Mouse (Mus musculus): ENCODE measurements around the gene Iqschfp. TPM values are rescaled to one million over a fixed set of nuclear protein-coding genes. Genes with fewer than 3 reads are reported as not detected.

Iqschfp gene
- polyA plus RNA-seq, 1 experiment from 2014 or later = 0.38 TPM

- no peaks in the 10 kb centered on the region for H3K27me3 ChIP-seq (ENCODE audit: poor library complexity, severe bottlenecking)
- no peaks in the 10 kb centered on the region for H3K36me3 ChIP-seq (replicated peaks)
- H3K4me3 ChIP-seq = no peak overlapping the region
- peaks cover 6% of the 10 kb centered on the region; the same call in 1 of the 2 replicates for H3K4me1 ChIP-seq
- no peak for DNase-seq (ENCODE audit: extremely low spot score, low spot score)
- WGBS = 88% methylated on average over 3 of the region's 3 CpGs
- no peaks in the 10 kb centered on the region for H3K9me3 ChIP-seq
- H3K27ac ChIP-seq = no peak overlapping the region
Observed at GRCm38 (mm10) chr3:68504838-68505237, 612.8 kb downstream of the Iqschfp start.

- Histone ChIP-seq H3K27me3 (ENCODE audit: poor library complexity, severe bottlenecking) (no peaks in the 10 kb centered on the region), H3K4me1 (peaks cover 6% of the 10 kb centered on the region; the same call in 1 of the 2 replicates), H3K27ac (no peak overlapping the region), H3K4me3 (no peak overlapping the region), H3K36me3 (replicated peaks) (no peaks in the 10 kb centered on the region), H3K9me3 (no peaks in the 10 kb centered on the region)
- no peak for DNase-seq (ENCODE audit: extremely low spot score, low spot score)
- 69% methylated on average over 7 of the region's 7 CpGs for WGBS
Observed at GRCm38 (mm10) chr3:68506769-68507318, 614.8 kb downstream of the Iqschfp start.

GRCm38 (mm10) chr3:68508629-68509028 lies 616.6 kb downstream of the Iqschfp start:
- WGBS = 80% methylated on average over 6 of the region's 6 CpGs
- Histone ChIP-seq H3K9me3 (no peaks in the 10 kb centered on the region), H3K27ac (peak overlapping the region; percentile 58), H3K36me3 (replicated peaks) (no peaks in the 10 kb centered on the region), H3K4me3 (no peak overlapping the region), H3K4me1 (peaks cover 7% of the 10 kb centered on the region), H3K27me3 (ENCODE audit: poor library complexity, severe bottlenecking) (no peaks in the 10 kb centered on the region)
- no peak for DNase-seq (ENCODE audit: extremely low spot score, low spot score)

- H3K4me1 ChIP-seq = peaks cover 13% of the 10 kb centered on the region
- no peaks in the 10 kb centered on the region for H3K9me3 ChIP-seq
- WGBS = 85% methylated on average over 5 of the region's 5 CpGs
- no peaks in the 10 kb centered on the region for H3K36me3 ChIP-seq (replicated peaks)
- H3K27me3 ChIP-seq (ENCODE audit: poor library complexity, severe bottlenecking) = no peaks in the 10 kb centered on the region
- H3K4me3 ChIP-seq = no peak overlapping the region
- no peak for DNase-seq (ENCODE audit: extremely low spot score, low spot score)
- no peak overlapping the region for H3K27ac ChIP-seq
Observed at GRCm38 (mm10) chr3:68510872-68511271, 618.8 kb downstream of the Iqschfp start.

- 90% methylated on average over 4 of the region's 4 CpGs for WGBS
- H3K4me3 ChIP-seq = no peak overlapping the region
- peaks cover 13% of the 10 kb centered on the region for H3K4me1 ChIP-seq
- H3K9me3 ChIP-seq = no peaks in the 10 kb centered on the region
- DNase-seq (ENCODE audit: extremely low spot score, low spot score) = no peak
- no peaks in the 10 kb centered on the region for H3K27me3 ChIP-seq (ENCODE audit: poor library complexity, severe bottlenecking)
- no peaks in the 10 kb centered on the region for H3K36me3 ChIP-seq (replicated peaks)
- H3K27ac ChIP-seq = no peak overlapping the region
Observed at GRCm38 (mm10) chr3:68511744-68512143, 619.7 kb downstream of the Iqschfp start.

- Histone ChIP-seq H3K27ac (no peak overlapping the region), H3K36me3 (replicated peaks) (no peaks in the 10 kb centered on the region), H3K9me3 (no peaks in the 10 kb centered on the region), H3K4me1 (peaks cover 19% of the 10 kb centered on the region), H3K27me3 (ENCODE audit: poor library complexity, severe bottlenecking) (no peaks in the 10 kb centered on the region), H3K4me3 (no peak overlapping the region)
- DNase-seq (ENCODE audit: extremely low spot score, low spot score) = no peak
- WGBS = 86% methylated on average over 11 of the region's 11 CpGs
Observed at GRCm38 (mm10) chr3:68512327-68512726, 620.3 kb downstream of the Iqschfp start.

GRCm38 (mm10) chr3:68513340-68514119 lies 621.5 kb downstream of the Iqschfp start:
- Histone ChIP-seq H3K4me1 (peaks cover 18% of the 10 kb centered on the region), H3K9me3 (no peaks in the 10 kb centered on the region), H3K36me3 (replicated peaks) (no peaks in the 10 kb centered on the region), H3K4me3 (no peak overlapping the region), H3K27me3 (ENCODE audit: poor library complexity, severe bottlenecking) (no peaks in the 10 kb centered on the region), H3K27ac (no peak overlapping the region)
- WGBS = 78% methylated on average over 7 of the region's 7 CpGs
- DNase-seq (ENCODE audit: extremely low spot score, low spot score) = no peak

- H3K27me3 ChIP-seq (ENCODE audit: poor library complexity, severe bottlenecking) = no peaks in the 10 kb centered on the region
- H3K27ac ChIP-seq = no peak overlapping the region
- WGBS = 77% methylated on average over 3 of the region's 3 CpGs
- H3K9me3 ChIP-seq = no peaks in the 10 kb centered on the region
- no peaks in the 10 kb centered on the region for H3K36me3 ChIP-seq (replicated peaks)
- DNase-seq (ENCODE audit: extremely low spot score, low spot score) = no peak
- H3K4me3 ChIP-seq = no peak overlapping the region
- H3K4me1 ChIP-seq = peaks cover 13% of the 10 kb centered on the region
Observed at GRCm38 (mm10) chr3:68514120-68514497, 622.1 kb downstream of the Iqschfp start.

- Histone ChIP-seq H3K27ac (no peak overlapping the region), H3K9me3 (no peaks in the 10 kb centered on the region), H3K27me3 (ENCODE audit: poor library complexity, severe bottlenecking) (no peaks in the 10 kb centered on the region), H3K36me3 (replicated peaks) (no peaks in the 10 kb centered on the region), H3K4me1 (peaks cover 13% of the 10 kb centered on the region), H3K4me3 (no peak overlapping the region)
- 93% methylated on average over 3 of the region's 3 CpGs for WGBS
- no peak for DNase-seq (ENCODE audit: extremely low spot score, low spot score)
Observed at GRCm38 (mm10) chr3:68514717-68515116, 622.7 kb downstream of the Iqschfp start.

GRCm38 (mm10) chr3:68516393-68517081 lies 624.5 kb downstream of the Iqschfp start:
- WGBS = 93% methylated on average over 12 of the region's 12 CpGs
- no peaks in the 10 kb centered on the region for H3K27me3 ChIP-seq (ENCODE audit: poor library complexity, severe bottlenecking)
- peaks cover 13% of the 10 kb centered on the region for H3K4me1 ChIP-seq
- H3K36me3 ChIP-seq (replicated peaks) = no peaks in the 10 kb centered on the region
- DNase-seq (ENCODE audit: extremely low spot score, low spot score) = no peak
- no peak overlapping the region for H3K27ac ChIP-seq
- H3K9me3 ChIP-seq = no peaks in the 10 kb centered on the region
- H3K4me3 ChIP-seq = no peak overlapping the region

- Histone ChIP-seq H3K9me3 (no peaks in the 10 kb centered on the region), H3K4me1 (peaks cover 13% of the 10 kb centered on the region), H3K4me3 (no peak overlapping the region), H3K27me3 (ENCODE audit: poor library complexity, severe bottlenecking) (no peaks in the 10 kb centered on the region), H3K27ac (no peak overlapping the region), H3K36me3 (replicated peaks) (no peaks in the 10 kb centered on the region)
- no peak for DNase-seq (ENCODE audit: extremely low spot score, low spot score)
- 74% methylated on average over 7 of the region's 7 CpGs for WGBS
Observed at GRCm38 (mm10) chr3:68517236-68517635, 625.2 kb downstream of the Iqschfp start.

GRCm38 (mm10) chr3:68518041-68518440 lies 626.0 kb downstream of the Iqschfp start:
- peaks cover 13% of the 10 kb centered on the region for H3K4me1 ChIP-seq
- H3K27ac ChIP-seq = no peak overlapping the region
- H3K36me3 ChIP-seq (replicated peaks) = no peaks in the 10 kb centered on the region
- no peaks in the 10 kb centered on the region for H3K27me3 ChIP-seq (ENCODE audit: poor library complexity, severe bottlenecking)
- WGBS = 88% methylated on average over 8 of the region's 8 CpGs
- no peaks in the 10 kb centered on the region for H3K9me3 ChIP-seq
- no peak overlapping the region for H3K4me3 ChIP-seq
- no peak for DNase-seq (ENCODE audit: extremely low spot score, low spot score)

GRCm38 (mm10) chr3:68518586-68518985 lies 626.6 kb downstream of the Iqschfp start:
- 92% methylated on average over 5 of the region's 5 CpGs for WGBS
- DNase-seq (ENCODE audit: extremely low spot score, low spot score) = no peak
- Histone ChIP-seq H3K27ac (no peak overlapping the region), H3K27me3 (ENCODE audit: poor library complexity, severe bottlenecking) (no peaks in the 10 kb centered on the region), H3K4me1 (peaks cover 13% of the 10 kb centered on the region), H3K4me3 (no peak overlapping the region), H3K36me3 (replicated peaks) (no peaks in the 10 kb centered on the region), H3K9me3 (no peaks in the 10 kb centered on the region)

Measured in forebrain, embryonic 10.5 days (tissue).